Mouse (Mus musculus): ENCODE measurements at regions not wholly inside any gene's neighbourhood (a gene's known extent, or its start where the extent isn't known, plus 50 kb on each side); places are given as distances from the start of the nearest gene placed in this dataset.
A peak's percentile ranks its signal among the peaks of the same experiment; 100 is the strongest.

DNA sequence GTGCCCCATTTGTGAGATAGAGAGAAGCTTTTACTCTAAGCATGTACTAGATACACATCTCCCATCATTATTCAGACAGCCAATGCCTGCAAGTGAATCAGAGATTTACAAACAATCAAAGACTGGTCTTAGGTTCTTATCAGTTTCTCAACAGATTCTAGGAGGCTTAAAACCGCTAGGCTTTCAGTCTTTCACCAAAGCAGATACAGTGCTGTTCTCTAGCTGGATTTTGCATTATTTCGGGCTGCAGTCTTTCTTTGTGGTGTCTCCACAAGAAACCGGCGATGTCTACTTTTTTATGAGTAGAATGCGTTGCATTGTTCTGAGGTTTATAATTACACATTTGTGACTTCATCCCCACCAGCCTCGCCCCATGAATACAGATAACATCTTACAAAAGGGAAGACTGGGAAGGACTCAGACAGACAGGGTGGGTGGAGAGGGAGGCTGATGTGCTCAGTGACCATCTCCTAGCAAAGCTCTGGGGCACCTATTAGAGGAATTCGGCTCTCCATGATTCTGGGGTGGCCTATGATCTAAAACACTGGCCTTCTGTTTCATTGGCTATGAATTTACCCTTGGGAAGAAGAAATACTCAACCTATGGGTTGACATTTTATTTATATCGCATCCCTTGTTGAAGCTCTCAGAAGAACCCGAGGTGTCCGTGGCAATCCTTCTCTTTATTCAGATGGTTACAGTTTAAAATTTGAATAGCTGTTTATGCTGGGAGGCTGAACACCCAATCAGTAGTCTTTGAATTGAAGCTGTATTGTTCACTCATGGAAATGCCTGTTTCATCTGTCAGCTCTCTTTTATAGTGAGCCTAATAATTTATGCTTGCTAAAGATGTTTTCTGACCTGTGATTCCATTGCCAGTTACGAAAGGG is 343.8 kb downstream of the Tmem161b start:
- no peak for DNase-seq (ENCODE audit: low spot score in 2 of 2)

DNA sequence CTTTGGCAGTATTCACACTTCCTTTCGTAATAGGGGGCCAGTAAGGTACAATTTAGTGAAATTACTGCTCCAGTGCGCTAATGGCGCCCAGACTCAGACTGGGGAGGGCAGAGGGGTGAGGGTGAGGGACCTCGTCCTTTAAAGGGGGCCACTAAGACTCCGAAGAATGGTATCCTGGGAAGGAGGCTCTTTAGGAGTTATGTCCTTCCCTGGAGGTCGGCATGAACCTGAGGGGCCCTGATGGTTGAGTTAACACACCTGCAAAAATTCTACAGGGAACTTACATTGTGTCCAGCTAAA is 344.4 kb downstream of the Tmem161b start:
- no peak for DNase-seq (ENCODE audit: low spot score in 2 of 2)

DNA sequence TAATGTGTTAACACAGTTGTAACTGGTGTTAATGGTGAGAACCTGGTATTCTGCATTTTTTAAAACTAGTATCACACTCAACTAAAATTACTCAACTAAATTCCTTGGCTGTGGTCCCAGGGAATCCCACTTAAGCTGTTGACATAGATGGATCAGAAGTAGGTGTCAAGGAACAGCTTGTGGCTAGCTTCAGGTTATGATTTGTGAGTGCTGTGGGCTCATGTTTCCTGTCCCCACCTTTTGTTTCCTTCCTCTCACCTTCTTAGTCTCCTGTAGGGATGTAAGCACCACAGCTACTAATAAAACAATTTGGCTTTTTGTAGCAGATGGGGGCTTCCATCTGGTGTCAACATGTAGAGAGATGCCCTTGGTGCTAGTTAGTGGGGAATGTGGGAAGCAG is 347.3 kb downstream of the Tmem161b start:
- no peak for DNase-seq (ENCODE audit: low spot score in 2 of 2)

DNA sequence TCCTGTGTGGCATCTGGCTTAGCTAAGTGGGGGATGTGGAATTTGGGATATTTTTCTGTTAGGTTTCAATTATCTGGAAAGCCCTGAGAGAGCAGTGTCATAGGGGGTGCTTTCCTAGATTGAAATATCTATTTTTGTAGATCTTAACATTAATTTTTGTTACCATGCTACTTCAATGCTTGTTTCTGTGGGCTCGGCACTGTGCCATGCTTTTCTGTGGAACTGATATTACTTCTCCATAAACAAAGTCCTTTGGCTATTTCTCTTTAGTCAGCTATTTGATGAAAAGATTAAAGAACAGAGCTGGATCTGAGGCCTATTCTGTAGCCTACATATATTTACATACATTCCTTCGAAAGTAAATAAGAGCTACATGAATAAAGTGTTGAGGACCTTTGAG is 348.1 kb downstream of the Tmem161b start:
- DNase-seq (ENCODE audit: low spot score in 2 of 2): no peak

DNA sequence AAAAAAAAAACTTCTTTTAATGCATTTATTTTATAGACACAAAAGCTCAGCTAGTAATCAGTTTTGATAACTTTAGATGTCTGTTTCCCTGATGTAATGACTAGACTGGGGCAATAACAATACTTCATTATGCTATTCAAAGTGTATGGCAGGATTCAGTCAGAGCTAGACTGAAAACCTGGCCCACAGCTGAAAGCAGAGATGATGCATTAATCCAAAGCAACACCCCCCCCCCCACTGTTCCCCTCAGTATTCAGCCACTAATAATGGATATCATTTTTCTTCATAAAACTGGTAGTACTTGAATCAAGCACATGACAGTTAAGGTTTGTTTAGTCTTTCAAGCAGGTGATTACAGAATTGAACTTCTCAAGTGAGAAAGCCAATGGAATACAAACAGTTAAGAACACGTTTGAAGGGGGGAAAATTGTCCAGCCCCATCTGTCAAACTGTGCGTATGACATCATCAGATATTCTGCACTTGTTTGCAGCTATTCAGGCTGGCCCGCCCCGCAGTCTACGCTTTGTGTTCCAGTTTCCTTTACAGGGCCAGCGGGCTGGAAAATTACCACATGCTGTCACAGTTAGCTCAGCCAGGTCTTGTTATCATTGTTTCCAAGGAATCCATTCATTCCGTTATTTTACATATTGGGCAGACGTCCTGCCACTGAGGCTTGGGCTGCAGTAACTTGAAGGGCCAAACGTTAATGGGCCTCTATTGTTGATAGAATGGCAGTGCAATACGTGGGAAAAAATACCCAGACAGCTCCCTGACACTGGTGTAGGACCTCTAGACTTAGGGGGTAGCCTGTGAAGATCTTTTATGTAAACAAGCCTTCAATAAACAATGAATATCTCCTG is 349.1 kb downstream of the Tmem161b start:
- no peak for DNase-seq (ENCODE audit: low spot score in 2 of 2)

DNA sequence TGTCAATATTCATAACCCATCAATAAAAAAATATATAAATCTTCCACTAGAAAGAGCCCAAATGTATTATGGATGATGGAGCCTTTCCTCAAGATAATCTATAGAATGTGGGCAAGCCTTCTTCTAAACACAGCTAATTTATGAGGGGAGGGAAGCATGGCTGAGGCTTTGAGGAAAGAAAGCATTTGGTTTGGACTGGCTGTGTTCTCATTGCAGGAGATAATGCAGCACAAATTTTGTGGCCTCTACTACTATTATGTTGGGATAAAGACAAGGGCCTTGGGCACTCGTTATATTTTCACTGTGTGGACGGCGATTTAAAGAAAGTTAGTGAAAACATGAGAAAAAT is 349.7 kb downstream of the Tmem161b start:
- DNase-seq (ENCODE audit: low spot score in 2 of 2): no peak

DNA sequence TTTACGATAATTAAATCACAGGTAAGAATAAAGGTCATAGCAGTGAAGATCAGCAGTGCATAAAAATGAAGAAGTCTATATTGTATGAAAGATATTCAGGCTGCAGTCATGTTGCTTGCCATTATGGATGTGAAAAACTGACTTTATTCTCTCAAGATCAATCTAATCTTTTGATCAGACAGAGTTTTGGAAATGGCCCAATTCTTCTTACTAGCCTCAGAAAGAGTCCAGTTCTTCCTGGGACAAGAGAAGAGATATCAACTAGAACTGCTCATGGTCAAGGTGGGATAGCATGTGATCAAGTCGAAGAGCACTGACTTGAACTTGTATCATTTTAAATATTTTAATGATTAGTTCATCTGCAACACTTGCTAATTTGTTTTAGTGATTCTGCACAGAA is 350.1 kb downstream of the Tmem161b start:
- DNase-seq (ENCODE audit: low spot score in 2 of 2): no peak

DNA sequence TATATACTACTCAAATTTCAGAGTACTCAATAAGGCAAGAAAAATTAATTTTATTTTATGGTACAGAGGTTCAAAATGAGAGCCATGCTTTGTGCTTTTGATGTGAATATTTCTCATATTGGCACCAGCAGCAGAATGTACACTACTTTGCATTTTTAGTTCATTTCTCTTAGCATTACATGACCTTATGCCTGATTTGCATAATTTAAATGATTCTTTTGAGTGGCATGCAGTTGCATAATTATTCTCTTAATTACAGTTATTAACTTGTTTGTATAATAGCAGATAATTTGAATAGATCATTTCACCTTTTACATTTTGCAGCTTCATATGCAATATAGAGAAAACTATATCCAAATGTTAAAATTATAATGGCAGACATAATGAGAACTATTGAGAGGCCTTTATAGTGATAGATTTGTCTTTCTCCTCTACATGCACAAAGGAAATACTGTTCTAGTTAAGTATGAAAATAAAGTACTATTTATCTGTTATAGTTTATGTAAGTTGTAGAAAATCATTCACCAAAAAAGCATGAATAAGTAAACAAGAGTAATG is 374.6 kb downstream of the Tmem161b start:
- DNase-seq (ENCODE audit: low spot score in 2 of 2): no peak

DNA sequence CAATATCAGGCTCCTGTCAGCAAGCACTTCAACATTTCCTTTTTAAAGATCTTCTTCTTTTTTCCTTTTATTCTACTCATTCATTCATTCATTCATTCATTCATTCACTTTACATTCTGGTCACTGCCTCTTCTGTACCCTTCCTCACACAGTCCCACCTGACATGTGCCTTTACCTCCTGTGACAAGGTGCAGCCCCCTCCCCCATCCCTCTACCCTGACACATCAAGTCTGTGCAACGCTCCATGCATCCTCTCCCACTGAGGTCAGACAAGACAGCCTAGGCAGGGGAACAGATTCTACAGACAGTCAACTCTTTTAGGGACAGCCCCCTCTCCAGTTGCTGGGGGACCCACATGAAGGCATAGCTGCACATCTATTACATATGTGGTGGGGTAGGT is 380.5 kb downstream of the Tmem161b start:
- no peak for DNase-seq (ENCODE audit: low spot score in 2 of 2)

DNA sequence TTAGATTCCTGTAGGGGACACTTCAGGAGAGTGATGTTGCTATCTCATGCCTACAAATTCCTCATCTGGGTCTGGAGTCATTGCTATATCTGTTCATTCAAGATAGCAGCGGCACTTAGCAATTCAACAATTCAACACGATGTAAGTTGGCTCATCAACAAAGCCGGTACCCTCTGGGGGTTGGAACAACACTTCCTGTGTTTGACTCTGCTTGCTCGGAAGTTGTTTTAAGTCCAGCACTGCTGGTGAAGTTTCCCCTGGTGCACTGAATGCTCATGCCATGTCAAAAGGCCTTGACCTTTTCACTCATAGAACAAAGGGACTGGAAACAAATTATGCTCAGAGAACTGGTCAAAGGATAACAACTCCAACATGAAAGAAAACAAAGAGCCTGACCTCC is 390.4 kb downstream of the Tmem161b start:
- DNase-seq (ENCODE audit: low spot score in 2 of 2): no peak

DNA sequence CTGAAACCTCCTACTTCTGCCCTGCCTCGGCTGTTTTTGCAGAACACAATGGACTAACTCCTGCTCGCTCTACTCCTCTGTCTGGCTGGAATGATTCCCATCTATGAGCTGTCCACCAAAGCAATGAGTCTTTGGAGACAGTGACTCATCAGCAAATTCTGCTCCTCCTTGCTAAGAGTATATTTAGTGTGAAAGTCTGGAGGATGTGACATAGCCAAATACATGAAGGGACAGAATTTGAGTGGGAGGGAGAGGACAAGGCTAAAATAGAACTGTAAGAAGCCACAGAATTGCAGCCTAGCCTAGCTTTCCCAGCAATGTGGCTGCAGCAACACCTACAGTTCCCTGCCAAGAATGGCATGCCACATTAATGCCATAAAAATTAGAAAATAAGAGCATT is 390.9 kb downstream of the Tmem161b start:
- peak in 1 of 2 experiments; percentile 5 for DNase-seq (ENCODE audit: low spot score in 2 of 2)

DNA sequence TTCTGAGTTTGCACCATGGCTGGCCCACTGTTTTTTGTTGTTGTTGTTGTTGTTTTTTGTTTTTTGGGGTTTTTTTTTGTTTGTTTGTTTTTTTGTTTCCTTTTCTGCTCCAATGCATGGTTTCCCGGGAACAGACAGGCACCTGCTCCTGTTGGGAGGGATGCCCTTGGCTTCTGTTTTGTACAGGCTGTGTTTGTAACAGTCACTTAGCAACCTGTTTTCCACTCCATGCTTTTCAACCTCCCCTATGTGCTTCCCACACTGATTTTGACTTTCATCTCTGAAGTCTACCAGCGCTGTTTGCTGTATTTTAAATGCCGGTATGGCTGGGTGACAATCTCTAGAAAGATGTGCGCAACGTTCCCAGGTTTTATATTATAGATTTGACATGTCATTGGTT is 402.6 kb downstream of the Tmem161b start:
- DNase-seq (ENCODE audit: low spot score in 2 of 2): no peak

DNA sequence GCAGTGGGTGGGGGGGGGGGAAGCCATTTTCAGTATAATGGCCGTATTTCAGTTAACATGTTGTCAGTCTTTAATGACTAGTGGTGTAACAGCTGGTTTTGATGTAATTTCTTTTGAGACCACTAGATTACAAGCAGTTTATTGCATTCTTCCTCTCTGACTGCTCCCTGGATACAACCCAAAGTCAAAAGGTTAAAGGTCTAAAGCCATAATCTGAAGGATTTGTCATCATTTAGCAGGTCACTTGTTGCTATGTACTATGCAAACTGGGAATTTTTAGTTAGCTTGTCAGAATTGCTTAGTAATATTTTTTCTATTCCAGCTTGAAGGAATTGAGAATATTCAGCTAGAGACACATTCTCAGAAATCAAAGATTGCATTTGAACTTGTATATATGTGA is 403.4 kb downstream of the Tmem161b start:
- DNase-seq (ENCODE audit: low spot score in 2 of 2): no peak

DNA sequence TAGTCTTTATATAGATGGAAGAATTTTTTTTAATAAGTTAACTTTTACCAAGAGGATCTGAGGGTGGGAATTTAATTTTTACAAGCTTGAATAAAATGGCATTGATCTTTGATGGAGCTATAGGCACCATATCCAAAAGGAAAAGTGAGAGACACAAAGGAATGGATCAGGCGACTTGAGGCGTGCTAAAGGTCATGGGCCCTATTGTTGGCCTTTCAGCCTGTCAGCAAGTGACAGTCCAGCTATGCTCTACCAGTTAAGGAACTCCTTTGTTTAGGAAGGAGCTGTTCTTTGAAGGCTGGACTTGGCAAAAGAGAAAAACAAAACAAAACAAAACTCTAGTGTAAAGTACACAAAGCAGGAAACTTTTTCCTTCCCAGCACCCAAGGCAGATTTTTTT is 403.8 kb downstream of the Tmem161b start:
- DNase-seq (ENCODE audit: low spot score in 2 of 2): no peak

DNA sequence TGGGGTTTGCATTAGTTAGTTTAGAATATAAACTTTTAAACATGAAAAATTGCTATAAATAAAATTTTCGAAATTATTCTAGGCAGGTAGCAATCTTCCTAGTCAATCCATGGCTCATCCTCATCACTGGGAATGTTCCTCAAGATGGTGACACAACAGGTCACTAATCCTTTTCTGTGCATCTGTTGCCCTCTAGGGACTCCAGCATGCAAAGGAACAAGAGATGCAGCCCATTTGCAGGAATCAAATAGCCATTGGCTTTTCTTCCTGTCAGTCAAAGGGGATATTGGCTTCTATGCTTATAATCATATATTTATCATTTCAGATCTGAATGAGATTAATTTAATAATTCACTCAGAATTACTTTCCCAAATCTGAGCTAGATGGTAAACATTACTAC is 404.3 kb downstream of the Tmem161b start:
- no peak for DNase-seq (ENCODE audit: low spot score in 2 of 2)

DNA sequence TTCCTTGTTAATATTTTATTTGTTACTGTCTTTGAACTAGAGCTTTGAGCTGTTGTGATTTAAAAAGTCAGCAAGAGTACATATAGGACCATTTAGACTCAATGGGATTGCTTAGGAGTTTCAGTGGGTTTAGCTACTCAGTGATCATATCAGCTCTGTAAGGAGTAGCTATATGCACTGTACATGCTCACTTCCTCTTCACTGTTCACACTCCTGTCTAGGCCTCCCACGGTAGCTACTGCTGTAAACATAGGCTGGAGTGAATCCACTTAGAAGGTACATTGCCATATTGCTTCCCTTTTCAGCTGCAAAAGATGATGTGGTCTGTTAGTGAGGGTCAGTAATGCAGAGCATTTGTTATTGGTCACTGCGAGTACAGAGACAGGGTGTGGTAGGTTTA is 408.6 kb downstream of the Tmem161b start:
- DNase-seq (ENCODE audit: low spot score in 2 of 2): no peak

DNA sequence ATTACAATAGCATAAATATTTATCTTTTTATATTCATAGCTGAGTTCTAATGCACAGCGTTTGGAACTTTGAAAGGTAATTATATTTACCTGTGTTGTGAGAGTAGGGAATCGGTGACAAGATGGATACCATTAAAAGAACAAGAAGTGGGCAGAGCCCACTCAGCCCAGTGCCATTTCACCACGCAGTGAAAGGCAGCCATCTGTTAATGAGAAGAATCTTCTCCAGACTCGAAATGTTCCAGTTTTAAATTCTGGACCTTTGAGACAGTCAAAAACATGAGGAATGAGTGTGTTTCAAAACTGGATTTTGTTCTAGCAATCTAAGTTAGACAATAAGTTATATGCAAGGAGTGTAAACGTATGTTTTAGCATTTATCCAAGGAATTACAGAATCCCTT is 410.4 kb downstream of the Tmem161b start:
- DNase-seq (ENCODE audit: low spot score in 2 of 2): no peak

DNA sequence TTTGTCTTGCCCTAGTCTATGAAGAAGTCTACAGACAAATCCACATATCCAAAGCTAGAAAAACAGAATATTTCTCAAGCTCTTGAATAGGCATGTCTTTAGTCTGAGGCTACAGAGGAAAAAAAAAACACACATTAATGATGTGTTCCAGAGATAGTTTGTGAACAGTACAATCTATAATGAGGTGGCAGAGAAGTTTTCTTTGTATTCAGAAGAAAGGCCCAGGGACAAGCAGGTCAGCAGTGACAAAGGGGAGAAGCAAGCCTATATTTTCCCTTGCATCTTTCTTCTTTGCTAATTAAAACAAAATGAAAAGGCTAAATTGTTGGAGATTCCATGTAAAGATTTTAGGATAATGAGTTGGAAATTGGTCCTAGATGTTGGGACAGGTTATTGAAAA is 414.7 kb downstream of the Tmem161b start:
- no peak for DNase-seq (ENCODE audit: low spot score in 2 of 2)

DNA sequence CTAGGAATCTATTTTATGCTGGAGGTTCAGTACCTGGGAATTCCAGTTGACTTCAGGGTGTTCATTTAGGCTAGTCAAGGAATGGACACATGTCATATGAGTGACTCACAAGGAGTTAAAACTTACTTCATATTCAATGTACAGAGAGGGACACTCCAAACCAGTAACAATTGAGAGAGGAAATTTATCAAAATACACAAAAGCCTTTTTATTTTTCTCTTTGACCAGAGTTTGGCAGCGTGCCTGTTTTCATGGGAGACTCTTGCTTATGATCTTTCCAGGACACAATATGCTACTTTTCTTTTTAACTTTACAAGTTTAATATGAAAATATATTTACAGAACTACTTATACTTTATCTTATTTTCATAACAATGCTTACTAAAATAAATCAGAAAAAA is 415.5 kb downstream of the Tmem161b start:
- DNase-seq (ENCODE audit: low spot score in 2 of 2): no peak

DNA sequence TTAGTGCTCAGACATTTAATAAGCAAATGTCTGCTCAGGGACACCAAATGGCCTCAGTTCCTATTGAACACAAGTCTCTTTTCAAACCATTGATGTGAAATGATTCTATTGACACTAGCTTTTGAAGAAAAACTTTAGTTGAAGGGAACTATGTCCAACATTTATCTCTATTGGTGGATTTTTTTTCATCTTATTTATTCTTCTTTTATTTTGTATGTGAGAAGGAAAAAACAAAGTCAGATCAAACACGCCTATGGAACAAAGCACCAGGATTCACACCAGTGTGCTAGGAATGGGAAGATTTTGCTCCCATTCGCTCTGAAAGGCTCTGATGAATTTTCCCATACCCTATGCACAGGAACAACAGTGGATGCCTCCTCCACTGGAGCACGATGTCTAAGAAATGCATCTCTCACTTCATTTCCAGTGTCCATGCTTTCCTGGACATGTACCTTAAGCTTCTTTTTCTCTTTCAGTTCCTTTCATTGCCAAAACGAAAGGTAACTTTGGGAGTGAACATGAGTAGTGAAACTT is 416.4 kb downstream of the Tmem161b start:
- no peak for DNase-seq (ENCODE audit: low spot score in 2 of 2)

DNA sequence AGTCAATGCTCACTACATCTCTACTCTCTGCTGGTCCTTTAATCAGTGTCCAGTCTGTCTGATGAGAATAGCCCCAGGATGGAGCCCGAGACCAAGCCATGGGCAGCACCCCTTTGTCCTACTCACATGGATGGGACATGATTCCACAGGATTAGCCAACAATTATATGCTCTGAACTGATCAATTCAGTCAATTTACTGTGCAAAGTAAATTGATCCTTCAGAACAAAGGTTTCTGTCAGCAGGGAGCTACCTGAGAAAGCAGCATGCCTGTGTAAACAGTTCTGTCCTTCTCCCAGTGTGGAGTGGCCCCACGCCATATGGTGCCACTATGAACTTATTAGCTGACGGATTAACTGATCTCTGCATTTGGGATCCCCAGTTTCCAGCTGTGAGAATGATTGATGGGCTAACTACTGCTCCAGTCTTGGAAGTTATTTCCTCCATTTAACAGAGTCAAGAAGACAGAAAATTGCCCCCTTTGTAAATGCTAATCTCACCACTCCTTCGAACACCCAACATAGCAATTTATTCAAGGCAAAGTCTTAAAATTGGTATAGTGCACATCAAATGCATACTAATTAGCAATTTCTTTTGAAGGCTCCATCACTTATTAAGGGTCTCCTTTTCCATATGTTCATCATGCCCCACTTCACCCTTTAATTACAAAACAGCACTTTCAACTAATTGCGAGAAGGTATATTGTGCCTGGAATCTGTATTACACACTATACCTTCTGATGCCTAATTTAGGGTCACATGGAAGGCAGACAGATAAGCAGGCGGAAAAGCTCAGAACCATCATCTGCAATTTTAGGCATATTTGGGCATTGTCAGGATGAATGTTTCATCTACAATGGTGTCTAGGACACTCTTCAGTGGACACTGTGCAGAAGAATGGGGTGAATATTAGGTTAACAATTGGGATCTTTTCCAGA is 417.3 kb downstream of the Tmem161b start:
- no peak for DNase-seq (ENCODE audit: low spot score in 2 of 2)

Data from adrenal gland, adult 18-20 months (tissue).